17 mouse cellular contexts compared by ENCODE assay signal in the genomic region with DNA sequence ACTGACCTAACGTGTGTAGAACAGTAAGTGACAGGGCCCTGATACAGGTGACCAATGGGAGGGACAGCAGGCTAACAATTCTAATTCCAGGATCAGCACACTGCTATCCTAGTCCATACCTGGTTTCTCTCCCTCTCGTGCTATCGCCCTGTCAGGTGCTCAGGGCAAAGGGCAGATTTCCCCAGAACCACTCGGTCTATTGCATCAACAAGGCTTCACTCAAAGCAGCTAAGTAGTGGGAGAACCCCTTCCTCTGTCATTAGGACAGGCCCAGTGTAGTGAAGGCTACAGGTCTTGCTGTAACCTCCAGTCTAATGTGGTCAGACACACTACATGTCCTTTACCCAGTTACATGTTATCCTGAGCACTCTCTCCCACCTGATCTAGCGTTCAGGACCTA.
A peak's percentile ranks its signal among the peaks of the same experiment; 100 is the strongest.
DNase-seq lines count a peak whose midpoint lies in the region; ATAC-seq and TF ChIP-seq lines count a peak whose summit lies in the region.
"Had no signal": no experiment of that assay in that cellular context is flagged by ENCODE, and none has a peak within 500 bp of the region (broad histone marks: within the 10 kb centered on the region; RNA-seq: fewer than 3 reads in every experiment).

No protein-coding gene starts in this region.

- H3K4me3 ChIP-seq in intestine, embryonic 15.5 days (replicated peaks): no peak overlapping the region
- H3K4me3 ChIP-seq in liver, embryonic 13.5 days (replicated peaks): no peak overlapping the region
- no peak overlapping the region for H3K4me3 ChIP-seq in liver, postnatal 0 days (ENCODE audit: low read depth, low read length)
- H3K4me3 ChIP-seq: embryonic facial prominence, embryonic 12.5 days; forebrain, embryonic 15.5 days; heart, adult 2 months; heart, embryonic 12.5 days had no signal

- 59% methylated on average over 5 of the region's 5 CpGs for WGBS in intestine, embryonic 15.5 days
- WGBS in liver, embryonic 13.5 days (ENCODE audit: insufficient replicate concordance): 49% methylated on average over 5 of the region's 5 CpGs
- 54% methylated on average over 5 of the region's 5 CpGs for WGBS in liver, postnatal 0 days (ENCODE audit: insufficient replicate concordance)

- H3K36me3 ChIP-seq in intestine, embryonic 15.5 days: no peaks in the 10 kb centered on the region
- no peaks in the 10 kb centered on the region for H3K36me3 ChIP-seq in liver, embryonic 13.5 days
- no peaks in the 10 kb centered on the region for H3K36me3 ChIP-seq in liver, postnatal 0 days (replicated peaks; ENCODE audit: insufficient read depth, low read length)
- H3K36me3 ChIP-seq: embryonic facial prominence, embryonic 12.5 days; forebrain, embryonic 15.5 days; heart, embryonic 12.5 days had no signal

- no peak for TF ChIP-seq CTCF in liver, postnatal 0 days (IDR thresholded peaks at IDR 0.05; ENCODE audit: low read depth)

- H3K27ac ChIP-seq in intestine, embryonic 15.5 days: no peak overlapping the region
- no peak overlapping the region for H3K27ac ChIP-seq in liver, embryonic 13.5 days
- H3K27ac ChIP-seq in liver, postnatal 0 days (ENCODE audit: low read depth): peak overlapping the region; percentile 25; the same call in 1 of the 2 replicates
- H3K27ac ChIP-seq: embryonic facial prominence, embryonic 12.5 days; forebrain, embryonic 15.5 days; heart, adult 2 months had no signal

- DNase-seq in liver: peak; percentile 19
- DNase-seq in liver, embryonic 13.5 days: no peak
- DNase-seq in liver, postnatal 0 days: peak; percentile 64
- DNase-seq in ovary, postnatal 36 days (ENCODE audit: low spot score): no peak
- DNase-seq in heart, adult 9 months (ENCODE audit: low spot score in 2 of 2): no peak
- no peak for DNase-seq in heart, postnatal 25 days (ENCODE audit: low spot score)
- DNase-seq: adrenal gland, postnatal 10 days; cerebellum, adult 11 months; cerebellum, adult 8-10 months; cerebellum, postnatal 14 days; gastrocnemius, postnatal 14 days; heart, adult 2 months; heart, postnatal 36 days had no signal

- H3K27me3 ChIP-seq in intestine, embryonic 15.5 days (replicated peaks): no peaks in the 10 kb centered on the region
- no peaks in the 10 kb centered on the region for H3K27me3 ChIP-seq in liver, embryonic 13.5 days
- H3K27me3 ChIP-seq in liver, postnatal 0 days (ENCODE audit: insufficient read depth, low read length): no peaks in the 10 kb centered on the region
- H3K27me3 ChIP-seq: embryonic facial prominence, embryonic 12.5 days; forebrain, embryonic 15.5 days; heart, embryonic 12.5 days had no signal

- no peaks in the 10 kb centered on the region for H3K4me1 ChIP-seq in intestine, embryonic 15.5 days (replicated peaks)
- H3K4me1 ChIP-seq in liver, embryonic 13.5 days (replicated peaks): no peaks in the 10 kb centered on the region
- no peaks in the 10 kb centered on the region for H3K4me1 ChIP-seq in liver, postnatal 0 days (ENCODE audit: insufficient read depth)

- no peak overlapping the region for H3K4me2 ChIP-seq in intestine, embryonic 15.5 days (replicated peaks)
- H3K4me2 ChIP-seq in liver, embryonic 13.5 days: no peak overlapping the region
- H3K4me2 ChIP-seq in liver, postnatal 0 days (ENCODE audit: low read depth, low read length): no peak overlapping the region
- H3K4me2 ChIP-seq: embryonic facial prominence, embryonic 12.5 days; forebrain, embryonic 15.5 days; heart, embryonic 12.5 days had no signal

- no peaks in the 10 kb centered on the region for H3K9me3 ChIP-seq in intestine, embryonic 15.5 days
- no peaks in the 10 kb centered on the region for H3K9me3 ChIP-seq in liver, embryonic 13.5 days (replicated peaks)
- H3K9me3 ChIP-seq in liver, postnatal 0 days (ENCODE audit: low read length): no peaks in the 10 kb centered on the region
- H3K9me3 ChIP-seq: embryonic facial prominence, embryonic 12.5 days; forebrain, embryonic 15.5 days; heart, embryonic 12.5 days had no signal

- TF ChIP-seq EP300 in liver, postnatal 0 days (IDR thresholded peaks at IDR 0.05; ENCODE audit: low read depth): no peak

- H3K9ac ChIP-seq in intestine, embryonic 15.5 days: no peak overlapping the region
- no peak overlapping the region for H3K9ac ChIP-seq in liver, embryonic 13.5 days
- H3K9ac ChIP-seq in liver, postnatal 0 days (replicated peaks): no peak overlapping the region
- H3K9ac ChIP-seq: embryonic facial prominence, embryonic 12.5 days; forebrain, embryonic 15.5 days; heart, embryonic 12.5 days had no signal

- peak; percentile 59; the same call in 1 of the 2 replicates for ATAC-seq in intestine, embryonic 15.5 days
- peak; percentile 64 for ATAC-seq in liver, embryonic 13.5 days (ENCODE audit: low read depth)
- ATAC-seq in liver, postnatal 0 days: peak; percentile 98
- ATAC-seq: forebrain, embryonic 15.5 days had no signal

- intact Hi-C loops in heart, postnatal 25 days (cut with DNase I): no loop called here

Comparison
In these comparisons a context has a peak if more than half of its experiments do, and no peak if none do; other contexts are left out.
1. DNase-seq: peak in liver (single experiment) and liver, postnatal 0 days (single experiment); none in liver, embryonic 13.5 days (single experiment), ovary, postnatal 36 days (single experiment), heart, adult 9 months (0 of 2) and heart, postnatal 25 days (single experiment).
2. Peak in every context shown above with its lines, with median percentiles within 50 percentile points of each other: ATAC-seq.